Mouse (Mus musculus): ENCODE results near the gene Fhit.

The Fhit gene

GRCm38 (mm10) chr14:9644216-9645166 is 1517.3 kb downstream of the Fhit start:
- 46% methylated on average over 9 of the region's 9 CpGs for WGBS

GRCm38 (mm10) chr14:9643700-9644099 is 1518.1 kb downstream of the Fhit start:
- WGBS, result 80% methylated on average over 7 of the region's 7 CpGs

- 79% methylated on average over 6 of the region's 6 CpGs for WGBS
These were observed 1519.2 kb downstream of the Fhit start for GRCm38 (mm10) chr14:9642628-9643027.

- WGBS, result 48% methylated on average over 3 of the region's 3 CpGs
These were observed 1519.8 kb downstream of the Fhit start for GRCm38 (mm10) chr14:9642068-9642467.

GRCm38 (mm10) chr14:9634247-9634991 is 1527.4 kb downstream of the Fhit start:
- WGBS, result 86% methylated on average over 1 of the region's 1 CpGs

GRCm38 (mm10) chr14:9632537-9632936 is 1529.3 kb downstream of the Fhit start:
- 60% methylated on average over 3 of the region's 3 CpGs for WGBS

GRCm38 (mm10) chr14:9623219-9624043 is 1538.4 kb downstream of the Fhit start:
- 68% methylated on average over 6 of the region's 6 CpGs for WGBS

GRCm38 (mm10) chr14:9620902-9621540 is 1540.8 kb downstream of the Fhit start:
- 55% methylated on average over 3 of the region's 3 CpGs for WGBS

GRCm38 (mm10) chr14:9619840-9620239 is 1542.0 kb downstream of the Fhit start:
- WGBS, result 79% methylated on average over 1 of the region's 1 CpGs

GRCm38 (mm10) chr14:9613126-9613525 is 1548.7 kb downstream of the Fhit start:
- WGBS, result 97% methylated on average over 3 of the region's 3 CpGs

- 87% methylated on average over 7 of the region's 7 CpGs for WGBS
These were observed 1552.7 kb downstream of the Fhit start for GRCm38 (mm10) chr14:9609120-9609519.

- 49% methylated on average over 12 of the region's 12 CpGs for WGBS
These were observed 1555.1 kb downstream of the Fhit start for GRCm38 (mm10) chr14:9606584-9607377.

GRCm38 (mm10) chr14:9597460-9597977 is 1564.3 kb downstream of the Fhit start:
- WGBS, result 67% methylated on average over 5 of the region's 5 CpGs

GRCm38 (mm10) chr14:9589121-9589520 is 1572.7 kb downstream of the Fhit start:
- WGBS, result 92% methylated on average over 1 of the region's 1 CpGs

- WGBS, result 83% methylated on average over 4 of the region's 4 CpGs
These were observed 1573.9 kb downstream of the Fhit start for GRCm38 (mm10) chr14:9587900-9588299.

- 50% methylated on average over 8 of the region's 8 CpGs for WGBS
These were observed 1578.3 kb downstream of the Fhit start for GRCm38 (mm10) chr14:9583227-9584155.

- WGBS, result 51% methylated on average over 5 of the region's 5 CpGs
These were observed 1605.5 kb downstream of the Fhit start for GRCm38 (mm10) chr14:9556333-9556732.

GRCm38 (mm10) chr14:9555807-9556206 is 1606.0 kb downstream of the Fhit start:
- 42% methylated on average over 6 of the region's 6 CpGs for WGBS

GRCm38 (mm10) chr14:9547952-9548351 is 1613.9 kb downstream of the Fhit start:
- 15% methylated on average over 1 of the region's 1 CpGs for WGBS
